Mouse (Mus musculus): Measurements from ENCODE around the gene Pam.

Pam gene

GRCm38 (mm10) chr1:97915726-97916125, 179.7 kb downstream of the Pam start:
- DNase-seq (ENCODE audit: low spot score in 2 of 2): no peak

DNA sequence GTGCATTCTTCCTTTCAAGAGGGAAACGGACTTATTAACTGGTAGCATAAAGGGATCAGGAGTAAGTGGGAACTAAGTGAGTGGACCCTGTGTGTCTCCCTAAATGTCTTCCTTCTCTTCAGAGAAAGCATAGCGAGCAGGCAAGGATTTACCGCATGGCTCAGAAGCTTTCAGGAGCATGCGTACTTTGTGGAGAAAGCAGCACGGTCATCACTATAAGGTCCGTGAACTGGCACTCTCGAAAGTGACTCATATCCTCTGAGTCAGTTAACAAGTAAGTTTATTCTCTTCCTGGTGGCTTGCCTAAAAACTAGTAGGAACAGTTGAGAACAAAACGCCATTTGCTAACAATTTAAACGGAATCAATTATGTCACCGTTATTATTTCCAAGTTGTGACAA, 184.6 kb downstream of the Pam start:
- no peak for DNase-seq (ENCODE audit: low spot score in 2 of 2)

DNA sequence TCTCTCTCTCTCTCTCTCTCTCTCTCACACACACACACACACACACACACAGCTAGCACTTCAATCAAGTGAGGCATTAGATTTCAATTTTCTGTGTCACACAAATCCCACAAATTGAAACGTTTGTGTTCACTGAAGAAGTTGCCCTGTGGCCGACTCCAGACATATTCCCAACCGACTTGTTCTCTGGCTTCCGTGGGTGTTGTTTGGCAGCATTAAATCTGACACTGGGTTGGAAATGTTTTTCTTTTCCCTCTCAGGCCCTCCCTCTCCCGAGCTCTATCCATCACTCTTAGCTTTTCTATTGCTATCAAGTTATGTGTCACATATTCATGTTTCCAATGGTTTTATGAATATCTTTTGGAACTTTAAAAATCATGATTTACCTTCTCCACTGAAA, 185.9 kb downstream of the Pam start:
- DNase-seq (ENCODE audit: low spot score in 2 of 2): no peak

- DNase-seq (ENCODE audit: low spot score in 2 of 2): no peak
Measured at GRCm38 (mm10) chr1:97908736-97909135, 186.7 kb downstream of the Pam start.

- no peak for DNase-seq (ENCODE audit: low spot score in 2 of 2)
Measured at GRCm38 (mm10) chr1:97903912-97904460, 191.5 kb downstream of the Pam start.

DNA sequence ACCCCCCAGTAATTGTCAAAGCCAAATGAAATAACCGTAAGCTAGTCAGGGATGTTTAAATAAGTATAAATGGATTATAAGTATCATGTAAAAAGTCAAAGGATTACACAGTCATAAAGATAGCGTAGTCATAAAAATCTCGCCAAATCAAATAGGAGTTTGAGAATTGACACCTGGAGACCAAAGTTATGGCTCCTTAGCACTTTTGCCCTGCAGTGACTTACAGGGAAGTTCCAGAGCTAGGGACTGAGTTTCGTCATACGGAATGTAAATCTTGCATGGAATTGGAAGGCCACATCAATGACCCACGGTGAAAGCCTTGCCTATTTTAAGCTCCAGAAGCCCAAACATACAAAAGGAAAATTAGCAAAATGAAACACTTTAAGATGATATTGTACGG, 192.6 kb downstream of the Pam start:
- DNase-seq (ENCODE audit: low spot score in 2 of 2): no peak

- DNase-seq (ENCODE audit: low spot score in 2 of 2): no peak
Measured at GRCm38 (mm10) chr1:97900559-97901153, 194.8 kb downstream of the Pam start.

DNA sequence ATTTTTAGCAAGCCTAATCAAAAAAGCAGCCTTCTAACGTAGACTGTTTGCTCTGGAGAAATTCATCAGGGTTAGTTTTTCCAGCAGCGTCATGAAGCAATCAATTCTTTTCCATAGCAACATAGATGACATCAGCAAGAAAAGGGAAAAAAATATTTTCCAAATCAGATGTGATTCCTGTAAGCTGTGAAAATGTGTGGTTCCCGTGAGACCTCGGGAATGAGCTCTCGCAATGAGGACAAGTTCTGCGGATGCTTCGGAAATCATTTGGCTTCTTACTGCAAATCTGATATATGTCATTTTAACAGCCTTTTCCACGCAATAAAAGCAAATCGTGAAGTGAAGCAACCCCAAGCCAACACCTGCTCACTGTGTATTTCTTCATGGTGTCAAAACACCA, 207.9 kb downstream of the Pam start:
- DNase-seq (ENCODE audit: low spot score in 2 of 2): no peak

DNA sequence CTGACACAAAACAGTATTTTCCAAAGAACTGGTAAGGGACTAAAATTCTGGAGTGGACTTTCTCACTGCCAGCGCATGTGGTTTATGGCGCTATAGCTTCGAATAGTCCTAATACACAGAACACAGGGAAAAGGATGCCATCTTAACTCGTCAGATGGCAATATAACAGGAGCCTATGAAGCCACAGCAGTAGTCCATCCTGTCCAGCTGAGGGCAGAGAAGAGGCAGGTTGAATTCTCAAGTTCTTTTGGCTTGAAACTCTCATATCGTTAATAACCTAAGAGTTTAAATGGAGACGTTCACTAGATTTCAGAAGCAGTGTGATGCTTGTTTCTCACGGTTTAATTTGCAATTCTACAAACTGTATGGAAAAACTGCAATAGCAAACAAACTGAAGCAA, 211.9 kb downstream of the Pam start:
- DNase-seq (ENCODE audit: low spot score in 2 of 2): no peak

- no peak for DNase-seq (ENCODE audit: low spot score in 2 of 2)
Measured at GRCm38 (mm10) chr1:97877037-97877436, 218.4 kb downstream of the Pam start.

GRCm38 (mm10) chr1:97873490-97874054, 221.9 kb downstream of the Pam start:
- no peak for DNase-seq (ENCODE audit: low spot score in 2 of 2)

- DNase-seq (ENCODE audit: low spot score in 2 of 2): no peak
Measured at GRCm38 (mm10) chr1:97872493-97872892, 223.0 kb downstream of the Pam start.

DNA sequence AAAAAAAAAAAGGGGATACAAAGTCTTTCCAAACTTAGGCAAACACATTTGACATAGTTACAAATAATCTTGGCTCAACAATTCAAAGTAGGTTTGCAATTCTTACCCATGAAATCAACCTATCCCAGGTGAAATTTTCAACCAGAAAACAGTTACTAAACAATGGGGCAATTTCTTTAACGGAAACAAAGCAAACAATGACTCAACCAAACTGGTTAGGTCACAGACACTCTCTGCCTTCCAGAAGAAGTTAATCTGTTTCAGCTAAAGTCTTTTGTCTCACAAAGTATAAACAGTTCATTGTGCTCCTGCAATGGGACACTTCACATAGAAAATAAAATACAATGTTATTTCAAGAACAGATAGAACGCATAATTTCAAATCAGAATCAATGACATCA, 223.4 kb downstream of the Pam start:
- DNase-seq (ENCODE audit: low spot score in 2 of 2): no peak

DNA sequence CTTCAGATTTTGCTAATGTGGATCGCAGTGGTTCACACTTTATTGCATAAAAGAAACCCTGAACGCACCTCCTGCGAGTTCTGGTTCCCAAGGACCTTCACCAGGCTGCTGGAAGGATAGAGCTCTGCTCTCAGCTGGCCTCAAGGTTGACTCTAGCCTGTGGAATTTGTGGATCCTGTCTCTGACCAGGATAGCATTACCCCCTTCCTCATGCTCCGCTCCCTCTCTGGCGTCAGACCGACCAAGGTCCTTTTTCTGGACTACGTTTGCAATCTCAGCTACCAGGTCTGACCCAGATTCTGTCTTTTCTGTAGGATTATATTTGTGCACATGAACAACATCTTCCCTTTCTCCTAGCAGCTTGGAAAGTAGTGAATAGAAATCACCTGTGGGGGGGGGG, 231.3 kb downstream of the Pam start:
- DNase-seq (ENCODE audit: low spot score in 2 of 2): no peak

DNA sequence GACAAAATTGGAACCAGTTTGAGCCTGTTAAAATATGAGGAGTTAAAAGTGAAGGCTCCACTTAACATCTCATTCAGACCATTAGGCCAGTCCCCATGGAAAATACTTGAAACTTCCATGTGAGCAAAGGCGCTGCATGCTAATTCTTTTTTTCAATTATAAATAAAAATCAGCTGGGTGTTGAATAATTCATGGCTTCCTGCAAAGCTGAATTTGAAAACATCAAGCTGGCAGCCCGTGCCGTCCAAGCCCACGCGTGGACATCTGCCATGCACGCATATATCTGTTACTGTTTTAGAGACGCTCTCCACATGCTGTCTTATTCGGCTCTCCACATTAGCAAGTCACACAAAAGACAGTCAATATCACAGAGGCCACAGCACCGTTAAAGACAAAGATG, 232.3 kb downstream of the Pam start:
- no peak for DNase-seq (ENCODE audit: low spot score in 2 of 2)

DNA sequence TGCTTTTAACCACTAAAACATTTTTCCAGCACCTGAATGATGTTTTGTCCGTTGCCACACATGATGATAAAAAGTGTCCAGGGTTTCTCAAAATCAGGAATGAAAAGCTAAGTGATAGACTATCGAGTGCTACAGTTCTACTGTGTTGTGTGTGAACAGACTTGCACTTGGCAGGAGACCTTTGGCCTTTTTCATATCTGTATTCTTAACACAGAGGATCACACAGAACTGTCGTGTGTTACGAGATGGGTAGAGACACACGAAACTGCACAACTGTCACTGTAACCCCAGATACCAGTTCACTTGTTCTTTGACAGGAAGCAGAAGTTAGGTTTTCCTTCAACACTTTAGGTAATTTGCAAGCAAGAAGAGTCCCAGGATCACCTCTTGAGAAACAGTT, 232.7 kb downstream of the Pam start:
- no peak for DNase-seq (ENCODE audit: low spot score in 2 of 2)

- DNase-seq (ENCODE audit: low spot score in 2 of 2): no peak
Measured at GRCm38 (mm10) chr1:97854256-97854655, 241.2 kb downstream of the Pam start.

- DNase-seq (ENCODE audit: low spot score in 2 of 2): no peak
Measured at GRCm38 (mm10) chr1:97851601-97852175, 243.8 kb downstream of the Pam start.

GRCm38 (mm10) chr1:97848601-97849241, 246.7 kb downstream of the Pam start:
- DNase-seq (ENCODE audit: low spot score in 2 of 2): no peak

- DNase-seq (ENCODE audit: low spot score in 2 of 2): no peak
Measured at GRCm38 (mm10) chr1:97843220-97843992, 252.0 kb downstream of the Pam start.

DNA sequence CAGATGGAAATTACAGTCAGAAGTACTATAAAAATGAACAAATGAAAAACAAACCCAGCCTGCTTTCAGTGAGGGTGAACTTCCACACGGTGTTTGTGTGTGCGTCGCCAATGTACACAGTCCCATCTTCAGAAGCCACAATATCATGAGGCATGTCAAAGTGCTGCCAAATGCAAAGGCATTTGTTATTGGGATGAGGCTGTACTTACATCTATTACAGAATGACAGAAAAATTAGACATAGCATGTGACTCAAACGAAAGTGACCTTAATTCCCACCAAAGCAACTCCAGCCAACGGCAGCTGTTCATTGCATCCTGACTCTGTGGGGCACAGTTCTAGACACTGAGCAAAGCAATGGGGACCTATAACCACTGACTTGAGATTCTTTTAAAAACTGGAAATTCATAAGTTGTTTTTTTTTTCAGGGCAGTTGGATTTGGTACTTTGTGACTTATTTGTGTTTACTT, 261.1 kb downstream of the Pam start:
- DNase-seq (ENCODE audit: low spot score in 2 of 2): no peak
